Mouse (Mus musculus): ENCODE measurements around the gene Hist2h2bb.
A peak's percentile ranks its signal among the peaks of the same experiment; 100 is the strongest.
"Not testable (repeated sequence)": the region's sequence is repeated elsewhere in the genome, so short reads cannot be mapped to it uniquely, and the experiment has no call there.

Hist2h2bb gene

GRCm38 (mm10) chr3:96239949-96240798 is 29.4 kb upstream of the Hist2h2bb start, which contains the start of gene Hist2h2aa2:
TSS of gene Hist2h2aa2 (minus strand) at chr3:96240276.
- not testable (repeated sequence) for DNase-seq (ENCODE audit: low read depth, low spot score)

- no peak for DNase-seq (ENCODE audit: low read depth, low spot score)
These were observed 28.8 kb upstream of the Hist2h2bb start for GRCm38 (mm10) chr3:96240799-96241197.

- DNase-seq (ENCODE audit: low read depth, low spot score), result no peak
These were observed 25.5 kb upstream of the Hist2h2bb start for GRCm38 (mm10) chr3:96243921-96244572.

GRCm38 (mm10) chr3:96245003-96245886 is 24.3 kb upstream of the Hist2h2bb start, which contains the start of gene Hist2h2aa1:
TSS of gene Hist2h2aa1 (plus strand) at chr3:96245497.
- peak; percentile 62 for DNase-seq (ENCODE audit: low read depth, low spot score)

- DNase-seq (ENCODE audit: low read depth, low spot score), result not testable (repeated sequence)
These were observed 23.5 kb upstream of the Hist2h2bb start for GRCm38 (mm10) chr3:96246018-96246417.

- not testable (repeated sequence) for DNase-seq (ENCODE audit: low read depth, low spot score)
These were observed 23.1 kb upstream of the Hist2h2bb start, which contains the start of gene Hist2h3c1 for GRCm38 (mm10) chr3:96246427-96246856. TSS of gene Hist2h3c1 (plus strand) at chr3:96246685.

- no peak for DNase-seq (ENCODE audit: low read depth, low spot score)
These were observed 22.0 kb upstream of the Hist2h2bb start for GRCm38 (mm10) chr3:96247356-96248140.

- no peak for DNase-seq (ENCODE audit: low read depth, low spot score)
These were observed 21.2 kb upstream of the Hist2h2bb start for GRCm38 (mm10) chr3:96248141-96249033.

GRCm38 (mm10) chr3:96249034-96249345 is 20.6 kb upstream of the Hist2h2bb start:
- no peak for DNase-seq (ENCODE audit: low read depth, low spot score)

- DNase-seq (ENCODE audit: low read depth, low spot score), result no peak
These were observed 18.7 kb upstream of the Hist2h2bb start for GRCm38 (mm10) chr3:96250890-96251289.

- DNase-seq (ENCODE audit: low read depth, low spot score), result no peak
These were observed 17.8 kb upstream of the Hist2h2bb start for GRCm38 (mm10) chr3:96251787-96252186.

- DNase-seq (ENCODE audit: low read depth, low spot score), result no peak
These were observed 14.7 kb upstream of the Hist2h2bb start for GRCm38 (mm10) chr3:96254683-96255355.

GRCm38 (mm10) chr3:96255926-96256593 is 13.5 kb upstream of the Hist2h2bb start:
- DNase-seq (ENCODE audit: low read depth, low spot score), result no peak

- no peak for DNase-seq (ENCODE audit: low read depth, low spot score)
These were observed 12.4 kb upstream of the Hist2h2bb start for GRCm38 (mm10) chr3:96257190-96257589.

GRCm38 (mm10) chr3:96260220-96260619 is 9.3 kb upstream of the Hist2h2bb start:
- DNase-seq (ENCODE audit: low read depth, low spot score), result no peak

GRCm38 (mm10) chr3:96261623-96262022 is 7.9 kb upstream of the Hist2h2bb start:
- DNase-seq (ENCODE audit: low read depth, low spot score), result no peak

- DNase-seq (ENCODE audit: low read depth, low spot score), result peak; percentile 79
These were observed 7.2 kb upstream of the Hist2h2bb start for GRCm38 (mm10) chr3:96262216-96262875.

- peak; percentile 96 for DNase-seq (ENCODE audit: low read depth, low spot score)
These were observed 6.5 kb upstream of the Hist2h2bb start, which contains the start of gene Hist2h4 for GRCm38 (mm10) chr3:96262979-96263550. TSS of gene Hist2h4 (minus strand) at chr3:96263311.
